Mouse (Mus musculus): ENCODE results near the gene Tpt1.

- TF ChIP-seq CTCF (IDR thresholded peaks at IDR 0.05; ENCODE audit: low read depth) = no peak
- no peak for TF ChIP-seq EP300 (IDR thresholded peaks at IDR 0.05; ENCODE audit: low read depth)
Observed at GRCm38 (mm10) chr14:75849236-75849635, 4.3 kb downstream of the Tpt1 start.
